Mouse (Mus musculus) forebrain, postnatal 0 days (tissue): ENCODE data around the gene Sh3bp5. TPM values are rescaled to one million over a fixed set of nuclear protein-coding genes. Genes with fewer than 3 reads are reported as not detected.
A peak's percentile ranks its signal among the peaks of the same experiment; 100 is the strongest.

ENCODE experiments used
- ATAC-seq: fragments of 200-750 bp; cut with Nextera tagmentation; 2 replicates; pipeline ENCODE4 v1.8.0; 2017; ENCODE audit warnings: mild to moderate bottlenecking, moderate library complexity
- DNase-seq: peaks from one replicate; pipeline ENCODE4 v3.0.0-alpha.2; 2015
- H3K27ac ChIP-seq: fragments of 300-500 bp; sonication (generic); 2 replicates; pipeline ENCODE4 v1.5.1; 2014; ENCODE audit warnings: low read depth, mild to moderate bottlenecking, antibody characterized with exemption, low read length, moderate library complexity, mixed read lengths
- H3K27me3 ChIP-seq: fragments of 300-500 bp; sonication (generic); 2 replicates; pipeline ENCODE4 v1.6.1; 2014; ENCODE audit warnings: mild to moderate bottlenecking, low read length, mixed read lengths; ENCODE audit not compliant: insufficient read depth
- H3K36me3 ChIP-seq: fragments of 300-500 bp; sonication (generic); 2 replicates; pipeline ENCODE4 v1.6.1; 2014; ENCODE audit warnings: mild to moderate bottlenecking, moderate library complexity; ENCODE audit not compliant: insufficient read depth
- H3K4me1 ChIP-seq: fragments of 300-500 bp; sonication (generic); 2 replicates; pipeline ENCODE4 v1.6.1; 2014; ENCODE audit warnings: antibody characterized with exemption; ENCODE audit not compliant: insufficient read depth
- H3K4me2 ChIP-seq: fragments of 300-500 bp; sonication (generic); 2 replicates; pipeline ENCODE4 v1.6.1; 2014; ENCODE audit warnings: low read depth, mild to moderate bottlenecking, moderate library complexity
- H3K4me3 ChIP-seq: fragments of 300-500 bp; sonication (generic); 2 replicates; pipeline ENCODE4 v1.5.1; 2014; ENCODE audit warnings: low read depth, low read length, mixed read lengths
- H3K9ac ChIP-seq: fragments of 300-500 bp; sonication (generic); 2 replicates; pipeline ENCODE4 v1.6.1; 2014; ENCODE audit warnings: mild to moderate bottlenecking
- H3K9me3 ChIP-seq: fragments of 300-500 bp; sonication (generic); 2 replicates; pipeline ENCODE4 v1.6.1; 2016; ENCODE audit warnings: low read length
- CTCF ChIP-seq: sonication (generic); IDR thresholded peaks from 2 replicates; pipeline ENCODE4 v1.5.1; 2016; ENCODE audit warnings: antibody characterized with exemption, control low read depth, low read depth
- WGBS: fragments of 180-500 bp; shearing (Covaris S2); extraction: QIAGEN DNeasy Blood & Tissue Kit; methylation state at CpG from one replicate; pipeline ENCODE4 v1.1.7; 2014; 5-methylcytosine and 5-hydroxymethylcytosine counted together
- polyA plus RNA-seq: library from polyadenylated mRNA; unstranded; fragments of >200 nt; fragmentation: Nextera tagmentation; extraction: Ambion mirVana; gene quantifications from 2 replicates; pipeline ENCODE4 v1.2.1, GENCODE M21; 2015
- total RNA-seq: library from RNA; depleted of rRNA; stranded (reverse); fragments of >200 nt; gene quantifications from 2 replicates; pipeline ENCODE4 v1.2.3, GENCODE M21; 2014

Gene Sh3bp5
- total and polyA plus RNA-seq, 2 experiments from 2014 or later: 67.9 to 165 TPM

DNA sequence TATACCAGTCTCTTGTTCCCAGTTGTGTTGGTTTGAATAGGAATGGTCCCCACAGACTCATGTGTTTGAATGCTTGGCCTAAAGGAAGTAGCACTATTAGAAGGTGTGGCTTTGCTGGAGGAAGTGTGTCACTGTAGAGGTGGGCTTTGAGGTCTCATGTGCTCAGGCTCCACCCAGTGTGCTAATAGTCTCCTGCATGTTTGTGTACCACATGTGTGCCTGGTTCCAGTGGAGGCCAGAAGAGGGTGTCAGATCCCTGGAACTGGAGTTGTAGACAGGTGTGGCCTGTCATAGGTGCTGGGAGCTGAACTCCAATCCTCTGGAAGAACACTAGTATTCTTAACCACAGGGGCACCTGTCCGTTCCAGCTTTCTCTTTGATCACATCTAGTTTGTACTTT lies 108.7 kb downstream of the Sh3bp5 start:
- no peak overlapping the region for H3K27ac ChIP-seq
- no peaks in the 10 kb centered on the region for H3K36me3 ChIP-seq
- TF ChIP-seq CTCF: no peak
- no peak overlapping the region for H3K4me3 ChIP-seq
- DNase-seq: no peak
- no peak overlapping the region for H3K9ac ChIP-seq
- H3K4me2 ChIP-seq: no peak overlapping the region
- no peaks in the 10 kb centered on the region for H3K9me3 ChIP-seq
- no peak for ATAC-seq
- no peaks in the 10 kb centered on the region for H3K4me1 ChIP-seq
- WGBS: 98% methylated on average over 1 of the region's 1 CpGs
- H3K27me3 ChIP-seq: no peaks in the 10 kb centered on the region

DNA sequence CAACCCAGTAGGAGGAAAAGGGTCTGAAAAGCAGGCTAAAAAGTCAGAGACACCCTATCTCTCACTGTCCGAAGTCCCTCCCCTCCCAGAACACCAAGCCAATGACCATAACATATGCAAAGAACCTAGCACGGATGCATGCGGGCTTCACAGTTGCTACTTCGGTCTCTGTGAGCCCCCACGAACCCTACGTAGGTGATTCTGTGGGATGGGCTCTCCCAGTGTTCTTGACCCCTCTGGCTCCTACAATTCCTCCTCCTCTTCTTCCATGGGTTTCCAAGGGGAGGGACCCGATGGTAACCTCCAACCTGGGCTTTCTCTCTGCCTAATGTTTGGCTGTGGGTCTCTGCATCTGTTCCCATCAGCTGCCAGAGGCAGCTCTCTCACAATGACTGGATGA lies 109.1 kb downstream of the Sh3bp5 start:
- H3K9ac ChIP-seq: no peak overlapping the region
- H3K4me3 ChIP-seq: no peak overlapping the region
- H3K36me3 ChIP-seq: no peaks in the 10 kb centered on the region
- H3K27ac ChIP-seq: no peak overlapping the region
- H3K4me2 ChIP-seq: no peak overlapping the region
- ATAC-seq (no peak), DNase-seq (no peak)
- H3K27me3 ChIP-seq: no peaks in the 10 kb centered on the region
- no peaks in the 10 kb centered on the region for H3K9me3 ChIP-seq
- no peaks in the 10 kb centered on the region for H3K4me1 ChIP-seq
- 74% methylated on average over 7 of the region's 7 CpGs for WGBS
- no peak for TF ChIP-seq CTCF

DNA sequence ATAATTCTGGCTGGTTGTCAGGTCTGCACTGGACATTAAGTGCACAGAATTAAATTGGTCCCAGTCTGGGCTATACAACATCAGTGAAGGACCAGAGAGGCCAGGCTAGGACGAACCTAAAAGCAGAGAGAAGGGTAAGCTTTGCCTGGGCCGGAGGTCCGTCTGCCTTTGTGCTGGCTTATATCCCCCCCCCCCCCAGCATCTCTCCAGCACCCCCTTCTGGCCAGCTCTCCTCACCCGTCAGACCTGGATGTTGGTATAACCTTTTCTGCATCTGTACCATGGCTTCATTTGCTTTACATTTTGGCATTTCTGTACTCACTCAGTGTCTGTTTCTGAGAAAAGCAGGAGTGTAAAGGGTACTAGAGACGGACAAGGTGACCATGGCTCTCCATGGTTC lies 110.3 kb downstream of the Sh3bp5 start:
- no peaks in the 10 kb centered on the region for H3K9me3 ChIP-seq
- H3K4me3 ChIP-seq: no peak overlapping the region
- no peak for ATAC-seq
- no peaks in the 10 kb centered on the region for H3K27me3 ChIP-seq
- no peak overlapping the region for H3K27ac ChIP-seq
- H3K36me3 ChIP-seq: no peaks in the 10 kb centered on the region
- 52% methylated on average over 5 of the region's 5 CpGs for WGBS
- no peak for TF ChIP-seq CTCF
- no peak overlapping the region for H3K9ac ChIP-seq
- no peaks in the 10 kb centered on the region for H3K4me1 ChIP-seq
- no peak for DNase-seq
- no peak overlapping the region for H3K4me2 ChIP-seq

DNA sequence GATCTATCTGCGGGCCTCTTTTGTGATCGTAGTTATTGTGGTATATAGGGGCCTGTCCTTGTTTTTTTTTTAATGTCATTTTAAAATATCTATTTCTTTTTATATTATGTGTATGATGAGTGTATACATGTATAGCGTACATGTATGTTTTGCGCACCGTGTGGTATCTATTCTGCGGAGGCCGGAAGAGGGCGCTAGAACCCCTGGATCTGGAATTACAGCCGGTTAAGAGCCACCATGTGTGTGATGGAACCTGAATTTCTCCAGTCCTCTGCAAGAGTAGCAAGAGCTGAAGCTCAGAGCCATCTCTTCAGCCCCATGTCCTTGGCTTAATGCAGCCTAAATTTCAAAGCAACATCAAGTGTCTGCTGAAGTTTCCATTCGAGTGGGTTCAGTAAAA lies 111.0 kb downstream of the Sh3bp5 start:
- DNase-seq: no peak
- no peak for TF ChIP-seq CTCF

DNA sequence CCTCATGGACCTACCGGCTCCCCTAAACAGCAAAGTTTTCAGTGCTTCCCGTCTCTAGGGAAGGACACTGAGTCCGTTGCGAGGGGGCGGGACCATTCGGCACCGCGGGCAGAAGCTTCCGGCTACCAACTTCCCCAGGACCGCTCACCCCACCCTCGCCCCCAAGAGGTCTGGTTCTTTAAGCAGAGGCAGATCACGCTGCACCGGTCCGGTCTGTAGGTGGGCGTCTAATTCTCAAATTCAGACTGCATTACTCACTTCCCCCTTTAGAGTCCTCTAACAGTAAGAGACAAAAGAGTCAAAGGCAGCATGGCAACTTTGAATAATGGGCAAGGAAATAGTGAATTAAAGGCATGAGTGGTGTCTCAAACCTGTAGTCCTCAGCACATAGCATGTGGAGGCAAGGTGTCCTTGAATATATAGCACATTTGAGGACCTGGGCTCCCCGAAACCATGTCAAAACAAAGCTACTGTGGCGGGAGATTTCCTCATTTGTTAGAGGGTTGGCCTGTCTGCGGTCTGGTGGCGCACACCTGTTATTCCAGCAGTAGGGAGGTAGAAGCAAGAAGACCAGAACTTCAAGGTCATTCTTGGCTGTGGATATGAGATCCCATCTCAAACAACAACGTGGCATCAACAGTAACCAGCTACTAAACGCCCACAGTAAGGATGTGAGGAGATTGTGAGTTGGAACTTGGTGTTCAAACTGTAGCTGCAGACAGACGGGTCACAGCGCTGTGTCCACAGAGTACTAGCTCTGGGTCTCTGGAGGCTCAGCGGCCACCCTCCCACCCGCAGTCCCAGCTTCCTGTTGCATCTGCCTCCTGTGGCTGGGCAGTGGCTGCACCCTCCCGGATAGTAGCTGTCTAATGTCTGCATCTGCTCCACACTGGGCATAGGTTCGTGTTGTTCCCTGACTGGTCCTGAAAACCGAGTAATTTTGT lies 111.8 kb downstream of the Sh3bp5 start, which contains the start of gene Dnah1:
Gene Dnah1, minus strand, starts transcription at position 48 of the 944 bp plus-strand sequence.
- Histone ChIP-seq H3K9me3 (no peaks in the 10 kb centered on the region), H3K36me3 (no peaks in the 10 kb centered on the region), H3K27me3 (no peaks in the 10 kb centered on the region), H3K4me3 (peak within 1 kb of the TSS; percentile 17), H3K4me1 (no peaks in the 10 kb centered on the region), H3K9ac (0 out of 2 replicates have a peak within 1 kb of the TSS, but pooled peaks have one; percentile 18), H3K4me2 (peak within 1 kb of the TSS; percentile 49), H3K27ac (no peak within 1 kb of the TSS)
- TF ChIP-seq CTCF: no peak
- ATAC-seq: 0 out of 2 replicates have a peak, but pooled peaks have one; percentile 43
- peak; percentile 6 for DNase-seq
- 36% methylated on average over 28 of the region's 28 CpGs for WGBS

More for the DNA sequence above, 111.0 kb downstream of the Sh3bp5 start:
- ATAC-seq: no peak
- H3K27me3 ChIP-seq: no peaks in the 10 kb centered on the region
- no peak overlapping the region for H3K4me2 ChIP-seq
- H3K9me3 ChIP-seq: no peaks in the 10 kb centered on the region
- H3K4me1 ChIP-seq: no peaks in the 10 kb centered on the region
- H3K27ac ChIP-seq: no peak overlapping the region
- H3K36me3 ChIP-seq: no peaks in the 10 kb centered on the region
- no peak overlapping the region for H3K9ac ChIP-seq
- 72% methylated on average over 10 of the region's 10 CpGs for WGBS
- H3K4me3 ChIP-seq: no peak overlapping the region

- no peaks in the 10 kb centered on the region for H3K9me3 ChIP-seq
- TF ChIP-seq CTCF: no peak
- H3K9ac ChIP-seq: 0 out of 2 replicates have a peak overlapping the region, but pooled peaks have one; percentile 18
- no peaks in the 10 kb centered on the region for H3K4me1 ChIP-seq
- no peaks in the 10 kb centered on the region for H3K27me3 ChIP-seq
- no peak overlapping the region for H3K4me3 ChIP-seq
- H3K27ac ChIP-seq: no peak overlapping the region
- DNase-seq (no peak), ATAC-seq (no peak)
- H3K36me3 ChIP-seq: no peaks in the 10 kb centered on the region
- H3K4me2 ChIP-seq: peak overlapping the region; percentile 49
- 62% methylated on average over 4 of the region's 4 CpGs for WGBS
Measured at GRCm38 (mm10) chr14:31323189-31323588, 112.7 kb downstream of the Sh3bp5 start.

- DNase-seq (no peak), ATAC-seq (no peak)
- Histone ChIP-seq H3K27me3 (no peaks in the 10 kb centered on the region), H3K4me2 (no peak overlapping the region), H3K36me3 (no peaks in the 10 kb centered on the region), H3K4me3 (no peak overlapping the region), H3K4me1 (no peaks in the 10 kb centered on the region), H3K9ac (no peak overlapping the region), H3K27ac (no peak overlapping the region), H3K9me3 (no peaks in the 10 kb centered on the region)
- 80% methylated on average over 3 of the region's 3 CpGs for WGBS
- TF ChIP-seq CTCF: no peak
Measured at GRCm38 (mm10) chr14:31322191-31322590, 113.7 kb downstream of the Sh3bp5 start.
